Mouse (Mus musculus) megakaryocyte progenitor cell, adult 5-6 weeks (primary cell): ENCODE measurements around the gene BC005561. TPM values are rescaled to one million over a fixed set of nuclear protein-coding genes. Genes with fewer than 3 reads are reported as not detected.

Experiments used
- ATAC-seq: replicated peaks from 2 replicates; pipeline ENCODE4 v1.8.0; 2016; ENCODE audit warnings: mild to moderate bottlenecking, moderate TSS enrichment, inconsistent platforms; ENCODE audit not compliant: poor library complexity
- total RNA-seq, 2 experiments: library from RNA; stranded (forward) in 1 of 2; stranded (reverse) in 1 of 2; fragments of 157-497, 149-512 nt in 1 of 2; fragments of 200-1000 nt in 1 of 2; gene quantifications; 2 replicates each; pipeline versions ENCODE4 v1.2.3 to v1.2.4; 2015 to 2017

BC005561 gene
- total RNA-seq, 2 experiments from 2014 or later = 10.7 to 17.8 TPM

DNA sequence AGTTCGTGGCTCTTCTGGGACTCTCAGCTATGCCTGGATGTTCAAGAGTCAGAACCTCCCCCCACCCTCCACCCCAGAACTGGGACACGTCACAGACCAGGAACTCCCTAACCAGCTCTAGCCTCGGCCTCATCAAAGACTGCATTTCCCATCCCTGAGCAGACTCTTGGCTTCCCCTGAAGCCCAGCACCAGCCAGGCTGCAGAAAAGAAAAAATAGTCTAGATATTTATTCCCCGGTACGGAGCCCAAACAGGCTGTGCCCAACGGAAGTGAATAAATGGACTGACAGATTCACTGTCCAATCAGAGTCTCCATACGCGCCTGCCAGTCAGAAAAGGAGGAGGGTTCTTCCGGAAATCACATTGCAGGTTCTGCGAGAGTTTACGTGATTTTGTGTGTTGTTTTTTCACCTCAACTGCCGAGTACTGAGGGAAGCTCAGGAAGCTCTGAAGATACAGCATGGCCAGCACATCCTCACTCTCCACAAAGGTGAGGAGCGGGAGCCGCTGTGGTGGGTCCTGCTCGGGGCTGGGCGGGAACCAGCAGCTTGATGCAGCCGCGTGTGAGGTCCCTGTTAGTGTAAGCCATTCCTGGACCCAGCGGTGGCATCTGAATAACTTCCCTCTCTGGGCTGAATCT is 63.2 kb downstream of the BC005561 start:
- ATAC-seq = peak; percentile 99

Other genes with a start within 250 kb of the BC005561 start
- gene Ibsp, start 209.2 kb upstream of the BC005561 start, total RNA-seq (2015) = not detected in 2 replicates
- gene Ibsp, start 209.2 kb upstream of the BC005561 start, total RNA-seq (2017) = 0.07 TPM in 1 of 2 replicates, not detected in the other
- not detected in 2 replicates for gene Mepe, start 183.0 kb upstream of the BC005561 start, total RNA-seq (2015)
- not detected in 2 replicates for gene Mepe, start 183.0 kb upstream of the BC005561 start, total RNA-seq (2017)
- 9.5 and 10.5 TPM in 2 replicates for gene Spp1, start 73.2 kb upstream of the BC005561 start, total RNA-seq (2015)
- 4.7 and 5.9 TPM in 2 replicates for gene Spp1, start 73.2 kb upstream of the BC005561 start, total RNA-seq (2017)
- 2.3 and 2.4 TPM in 2 replicates for gene Pkd2, start 48.9 kb upstream of the BC005561 start, total RNA-seq (2015)
- gene Pkd2, start 48.9 kb upstream of the BC005561 start, total RNA-seq (2017) = 2.0 and 3.8 TPM in 2 replicates